Mouse (Mus musculus) gonadal fat pad, adult 2 months (tissue): ENCODE results near the gene Olfr1342. TPM values are rescaled to one million over a fixed set of nuclear protein-coding genes. Genes with fewer than 3 reads are reported as not detected.

Experiments used
- DNase-seq: peaks from one replicate; pipeline ENCODE4 v3.0.0-alpha.2; 2012; ENCODE audit warnings: low read depth
- polyA plus RNA-seq: library from polyadenylated mRNA; depleted of rRNA; stranded (reverse); fragments of >200 nt; gene quantifications from 2 replicates; pipeline ENCODE4 v1.2.3, GENCODE M21; 2012; rRNA removed

Gene Olfr1342
- polyA plus RNA-seq = 0.11 and 0.25 TPM in 2 replicates

- no peak for DNase-seq
These were observed at the start of gene Olfr1342 for GRCm38 (mm10) chr4:118692412-118692973. Olfr1342 (minus strand) TSS chr4:118692756.

DNA sequence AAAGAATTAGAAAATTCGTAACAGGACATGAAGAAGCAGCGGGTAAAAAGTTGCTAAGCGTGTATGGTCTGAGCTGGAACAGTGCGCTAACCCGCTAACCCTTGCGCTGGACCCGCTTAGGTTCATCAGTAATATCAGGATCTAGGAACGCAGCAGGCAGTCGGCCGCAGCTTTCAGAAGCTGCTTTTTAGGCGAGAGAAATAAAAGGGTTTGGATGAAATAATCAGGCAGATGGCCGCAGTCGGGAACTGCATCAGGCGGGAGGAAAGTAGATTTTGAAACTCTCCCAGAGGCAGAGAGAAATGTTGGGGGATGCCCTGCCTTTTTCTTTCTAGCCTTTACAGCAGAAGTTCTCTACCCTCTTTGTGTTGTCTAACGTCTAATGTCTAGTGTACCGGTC is 49.3 kb upstream of the Olfr1342 start:
- DNase-seq = no peak

GRCm38 (mm10) chr4:118740988-118741698 is 48.6 kb upstream of the Olfr1342 start:
- DNase-seq = no peak

- DNase-seq = no peak
These were observed 47.0 kb upstream of the Olfr1342 start for GRCm38 (mm10) chr4:118739574-118739973.

DNA sequence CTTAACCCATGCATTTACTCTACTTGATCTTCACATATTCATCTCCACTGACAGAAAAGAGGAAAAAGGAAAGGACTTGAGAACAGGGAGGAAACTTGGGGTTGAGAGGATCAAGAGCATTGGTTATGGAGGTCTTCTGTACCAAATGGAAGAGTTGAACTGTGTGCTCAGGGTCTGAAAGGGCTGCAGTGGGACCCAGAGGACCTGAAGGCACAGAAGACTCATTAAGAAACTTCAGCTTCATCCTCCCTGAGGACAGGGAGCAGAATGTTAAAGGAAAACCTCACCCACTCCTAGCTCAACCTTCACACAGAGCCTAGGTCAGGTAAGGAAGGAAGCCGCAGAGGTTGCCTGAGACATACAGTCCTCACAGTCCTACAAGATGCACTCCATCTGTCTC is 39.3 kb upstream of the Olfr1342 start, which contains the start of gene Olfr1339:
Gene Olfr1339, plus strand, starts transcription at position 301 of the 400 bp plus-strand sequence.
- no peak for DNase-seq

DNA sequence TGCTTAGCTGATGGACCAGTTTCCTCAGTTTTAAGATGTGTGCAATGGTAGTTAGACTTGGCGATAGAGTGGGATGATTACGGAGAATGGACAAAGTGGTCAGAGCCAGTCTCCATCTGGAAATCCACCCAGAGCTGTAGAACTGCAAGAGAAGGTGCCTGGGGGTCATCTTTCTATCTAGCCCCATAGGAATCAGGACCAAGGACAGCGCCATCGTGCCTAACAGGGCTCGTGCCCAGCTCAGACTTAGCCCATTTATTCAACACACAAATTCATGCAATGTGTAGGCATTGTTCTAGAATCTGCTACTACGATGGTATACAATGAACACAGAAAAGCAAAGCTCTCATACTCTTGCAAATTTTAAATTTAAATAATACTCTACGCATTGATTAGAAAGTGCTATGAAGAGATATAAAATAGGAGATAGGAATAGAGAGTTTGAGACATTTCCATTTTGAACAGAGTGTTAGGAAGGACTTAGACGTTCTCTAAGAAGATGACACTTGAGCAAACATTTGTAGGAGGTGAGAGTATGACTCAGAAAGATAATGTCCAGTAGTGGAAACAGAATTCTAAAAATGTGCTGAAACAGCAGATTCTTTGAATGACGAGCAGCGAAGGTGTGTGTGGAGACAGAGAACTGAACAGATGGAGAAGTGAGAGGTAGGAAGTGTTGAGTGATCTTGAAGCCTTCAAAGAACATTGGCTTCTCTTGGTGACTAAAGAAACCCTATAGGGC is 29.4 kb upstream of the Olfr1342 start:
- DNase-seq = no peak

DNA sequence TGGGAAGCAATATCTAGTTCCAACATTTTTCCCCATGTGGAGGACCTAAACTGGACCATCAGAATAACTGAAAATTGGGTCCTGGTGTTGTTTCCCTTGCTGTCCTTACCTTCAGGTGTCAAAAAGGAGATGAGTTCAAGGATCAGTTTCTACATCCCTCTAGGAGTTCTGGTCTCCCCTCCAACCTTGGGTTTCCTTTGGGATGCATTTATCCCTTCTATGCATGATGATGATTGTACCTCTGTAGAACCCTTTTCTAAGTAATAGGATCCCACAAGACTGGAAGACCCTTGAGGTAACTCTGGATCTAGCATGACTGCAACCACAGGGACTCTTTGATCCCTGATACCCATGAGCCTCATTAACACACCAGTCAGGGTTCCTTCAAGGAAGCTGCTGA is 27.3 kb upstream of the Olfr1342 start, which contains the start of gene Olfr1340:
Gene Olfr1340, plus strand, starts transcription at position 301 of the 400 bp plus-strand sequence.
- no peak for DNase-seq

- no peak for DNase-seq
These were observed 19.1 kb upstream of the Olfr1342 start for GRCm38 (mm10) chr4:118711656-118712055.

DNA sequence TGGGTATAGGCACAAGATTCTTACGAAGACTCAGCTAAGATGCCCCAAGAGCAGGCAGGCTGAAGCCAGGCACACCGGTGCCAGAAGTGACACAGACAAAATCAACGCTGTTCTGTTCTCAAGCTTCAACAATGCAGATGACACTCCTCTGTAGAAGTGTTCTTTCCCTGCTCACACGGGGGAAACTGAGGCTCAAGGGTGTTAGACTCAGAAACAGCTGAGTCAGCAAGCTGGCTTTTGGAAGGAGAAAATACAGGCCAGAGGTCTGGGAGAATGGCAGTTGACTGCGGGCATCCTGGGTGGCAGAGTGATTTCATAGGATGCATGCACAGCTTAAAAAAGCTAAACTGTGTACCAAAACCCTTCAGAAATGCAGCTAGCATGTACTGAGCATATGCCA is 15.5 kb upstream of the Olfr1342 start:
- DNase-seq = no peak

- DNase-seq = no peak
These were observed 10.7 kb upstream of the Olfr1342 start, which contains the start of gene Olfr1341 for GRCm38 (mm10) chr4:118703223-118703622. Olfr1341 (plus strand) TSS chr4:118703523.

DNA sequence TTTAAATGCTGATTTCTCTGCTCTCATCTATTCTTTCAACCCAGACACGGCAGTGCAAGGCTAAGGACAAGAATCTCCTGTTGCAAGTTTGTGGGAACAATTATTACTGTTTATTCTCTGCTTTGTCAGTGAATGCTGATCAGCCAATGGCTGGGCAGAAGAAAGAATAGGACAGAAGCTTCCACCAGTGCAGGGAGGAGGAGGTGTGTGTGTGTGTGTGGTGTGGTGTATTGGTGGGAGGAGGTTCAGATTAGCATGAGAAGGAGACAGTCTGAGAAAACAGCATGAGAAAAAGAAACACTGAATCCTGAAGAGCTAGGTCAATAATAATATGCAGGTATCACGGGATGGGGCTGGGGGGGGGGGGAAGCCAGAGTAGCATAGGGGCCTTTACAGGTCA is 1.3 kb upstream of the Olfr1342 start:
- no peak for DNase-seq

GRCm38 (mm10) chr4:118687086-118687485 is 5.5 kb downstream of the Olfr1342 start:
- no peak for DNase-seq

DNA sequence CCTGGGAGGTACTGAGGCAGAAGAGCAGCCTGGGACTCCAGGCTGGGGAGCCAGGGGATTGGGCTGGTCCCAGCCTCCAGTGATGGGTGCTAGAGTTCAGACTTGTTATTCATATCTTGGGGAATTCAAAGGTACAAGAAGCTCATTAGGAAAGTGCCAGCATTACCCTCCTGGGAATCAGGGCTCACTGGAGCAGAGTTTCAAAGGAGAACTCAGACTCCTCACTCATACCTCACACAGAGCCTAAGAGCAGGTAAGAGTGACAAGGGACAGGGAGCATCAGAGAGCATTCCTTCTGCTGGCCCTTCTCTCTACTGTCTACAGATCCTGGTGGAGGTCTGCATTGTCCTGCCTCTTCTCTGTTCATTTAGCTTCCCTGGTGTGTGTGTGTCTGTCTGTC is 33.9 kb downstream of the Olfr1342 start, which contains the start of gene Olfr62:
Gene Olfr62, plus strand, starts transcription at position 301 of the 400 bp plus-strand sequence.
- DNase-seq = no peak

GRCm38 (mm10) chr4:118645234-118645633 is 47.3 kb downstream of the Olfr1342 start:
- no peak for DNase-seq

- DNase-seq = no peak
These were observed 50.0 kb downstream of the Olfr1342 start for GRCm38 (mm10) chr4:118642346-118643190.

Other genes starting within 250 kb of the Olfr1342 start
- gene Mpl, start 235.2 kb downstream of the Olfr1342 start, polyA plus RNA-seq = 0.06 and 0.07 TPM in 2 replicates
- gene Tie1, start 202.7 kb downstream of the Olfr1342 start, polyA plus RNA-seq = 37.1 and 47.6 TPM in 2 replicates
- 26.7 and 28.6 TPM in 2 replicates for gene 2610528J11Rik, start 165.8 kb downstream of the Olfr1342 start, polyA plus RNA-seq
- gene Tmem125, start 148.7 kb downstream of the Olfr1342 start, polyA plus RNA-seq = 25.1 and 25.7 TPM in 2 replicates
- 0.30 and 0.71 TPM in 2 replicates for gene Cfap57, start 72.0 kb downstream of the Olfr1342 start, polyA plus RNA-seq
- 16.8 and 22.0 TPM in 2 replicates for gene Ebna1bp2, start 72.0 kb downstream of the Olfr1342 start, polyA plus RNA-seq
- gene Olfr62, start 33.8 kb downstream of the Olfr1342 start, polyA plus RNA-seq = not detected in 2 replicates
- 0.25 and 0.53 TPM in 2 replicates for gene Olfr1341, start 10.8 kb upstream of the Olfr1342 start, polyA plus RNA-seq
- gene Olfr1340, start 27.4 kb upstream of the Olfr1342 start, polyA plus RNA-seq = not detected in 2 replicates
- not detected in 2 replicates for gene Olfr1339, start 39.4 kb upstream of the Olfr1342 start, polyA plus RNA-seq
- 8.5 and 10.8 TPM in 2 replicates for gene Olfr1338, start 66.0 kb upstream of the Olfr1342 start, polyA plus RNA-seq
- gene Olfr1337, start 89.8 kb upstream of the Olfr1342 start, polyA plus RNA-seq = 0.42 TPM in 1 of 2 replicates, not detected in the other
- gene Olfr1335, start 117.2 kb upstream of the Olfr1342 start, polyA plus RNA-seq = not detected in 2 replicates
- gene Olfr1333, start 143.5 kb upstream of the Olfr1342 start, polyA plus RNA-seq = not detected in 2 replicates
- gene Olfr1331, start 171.9 kb upstream of the Olfr1342 start, polyA plus RNA-seq = not detected in 2 replicates
- 0.36 TPM in 1 of 2 replicates, not detected in the other for gene Olfr1330, start 195.8 kb upstream of the Olfr1342 start, polyA plus RNA-seq
- not detected in 2 replicates for gene Olfr1329, start 224.7 kb upstream of the Olfr1342 start, polyA plus RNA-seq
- gene Olfr1328, start 245.9 kb upstream of the Olfr1342 start, polyA plus RNA-seq = not detected in 2 replicates